Mouse (Mus musculus): ENCODE measurements around the gene Commd8. TPM values are rescaled to one million over a fixed set of nuclear protein-coding genes. Genes with fewer than 3 reads are reported as not detected.

Commd8 gene
- 10 to 100 TPM; 16.9 to 62.7 (median 34.1) TPM for total RNA-seq (2018; cell fraction: chromatin; rRNA removed)
- total RNA-seq (2018; cell fraction: cytosol; rRNA removed): 100 to 1,000 TPM in 12 of 26 experiments, 10 to 100 TPM in 14; 59.2 to 118 (median 98.0) TPM
- 10 to 100 TPM; 24.0 to 62.5 (median 41.5) TPM for total RNA-seq (2018; cell fraction: nucleus; rRNA removed)
- 80.1 to 106 TPM (median 93.1 TPM) in 3 replicates for polyA plus RNA-seq (2018)

- Histone ChIP-seq H3K4me3 (ENCODE audit: inconsistent target) (peak within 1 kb of the TSS; percentile 98), H3K27ac (peak within 1 kb of the TSS; percentile 95), H3K36me3 (ENCODE audit: inconsistent target) (peaks cover 12% of the 10 kb centered on the region; the same call in 1 of the 2 replicates), H3K79me2 (ENCODE audit: inconsistent target) (peaks cover 53% of the 10 kb centered on the region)
- 0% methylated on average over 36 of the region's 38 CpGs for WGBS (ENCODE audit: missing documents)
Measured at GRCm38 (mm10) chr5:72167594-72168284, at the start of gene Commd8. Gene Commd8, minus strand, starts transcription at chr5:72168189.

GRCm38 (mm10) chr5:72211741-72212140, 43.8 kb upstream of the Commd8 start:
- Histone ChIP-seq H3K36me3 (ENCODE audit: inconsistent target) (no peaks in the 10 kb centered on the region), H3K4me3 (ENCODE audit: inconsistent target) (no peak overlapping the region), H3K79me2 (ENCODE audit: inconsistent target) (peaks cover 57% of the 10 kb centered on the region), H3K27ac (no peak overlapping the region)
- WGBS (ENCODE audit: missing documents): 92% methylated on average over 17 of the region's 18 CpGs

- no peaks in the 10 kb centered on the region for H3K36me3 ChIP-seq (ENCODE audit: inconsistent target)
- H3K27ac ChIP-seq: no peak overlapping the region
- no peak overlapping the region for H3K4me3 ChIP-seq (ENCODE audit: inconsistent target)
- peaks cover 67% of the 10 kb centered on the region for H3K79me2 ChIP-seq (ENCODE audit: inconsistent target)
- WGBS (ENCODE audit: missing documents): 96% methylated on average over 5 of the region's 5 CpGs
Measured at GRCm38 (mm10) chr5:72210812-72211139, 42.8 kb upstream of the Commd8 start.

- H3K27ac ChIP-seq: no peak overlapping the region
- H3K79me2 ChIP-seq (ENCODE audit: inconsistent target): peaks cover 72% of the 10 kb centered on the region
- H3K36me3 ChIP-seq (ENCODE audit: inconsistent target): no peaks in the 10 kb centered on the region
- WGBS (ENCODE audit: missing documents): 98% methylated on average over 13 of the region's 13 CpGs
- H3K4me3 ChIP-seq (ENCODE audit: inconsistent target): no peak overlapping the region
Measured at GRCm38 (mm10) chr5:72210123-72210811, 42.3 kb upstream of the Commd8 start.

GRCm38 (mm10) chr5:72208515-72208914, 40.5 kb upstream of the Commd8 start:
- no CpG with 5 or more reads among the region's 1 CpGs for WGBS (ENCODE audit: missing documents)
- H3K36me3 ChIP-seq (ENCODE audit: inconsistent target): no peaks in the 10 kb centered on the region
- no peak overlapping the region for H3K4me3 ChIP-seq (ENCODE audit: inconsistent target)
- H3K27ac ChIP-seq: no peak overlapping the region
- H3K79me2 ChIP-seq (ENCODE audit: inconsistent target): peaks cover 86% of the 10 kb centered on the region

- Histone ChIP-seq H3K36me3 (ENCODE audit: inconsistent target) (no peaks in the 10 kb centered on the region), H3K27ac (no peak overlapping the region), H3K79me2 (ENCODE audit: inconsistent target) (peaks cover 58% of the 10 kb centered on the region), H3K4me3 (ENCODE audit: inconsistent target) (no peak overlapping the region)
- WGBS (ENCODE audit: missing documents): 71% methylated on average over 5 of the region's 5 CpGs
Measured at GRCm38 (mm10) chr5:72205271-72205670, 37.3 kb upstream of the Commd8 start.

- Histone ChIP-seq H3K27ac (no peak overlapping the region), H3K79me2 (ENCODE audit: inconsistent target) (peaks cover 50% of the 10 kb centered on the region), H3K4me3 (ENCODE audit: inconsistent target) (peak overlapping the region; percentile 79), H3K36me3 (ENCODE audit: inconsistent target) (no peaks in the 10 kb centered on the region)
- 12% methylated on average over 1 of the region's 2 CpGs for WGBS (ENCODE audit: missing documents)
Measured at GRCm38 (mm10) chr5:72204507-72204906, 36.5 kb upstream of the Commd8 start.

GRCm38 (mm10) chr5:72203734-72204073, 35.7 kb upstream of the Commd8 start:
- Histone ChIP-seq H3K27ac (peak overlapping the region; percentile 55), H3K79me2 (ENCODE audit: inconsistent target) (peaks cover 43% of the 10 kb centered on the region), H3K4me3 (ENCODE audit: inconsistent target) (peak overlapping the region; percentile 79), H3K36me3 (ENCODE audit: inconsistent target) (no peaks in the 10 kb centered on the region)
- under 1% methylated on average over 10 of the region's 10 CpGs for WGBS (ENCODE audit: missing documents)

- under 1% methylated on average over 32 of the region's 32 CpGs for WGBS (ENCODE audit: missing documents)
- peak overlapping the region; percentile 55 for H3K27ac ChIP-seq
- no peaks in the 10 kb centered on the region for H3K36me3 ChIP-seq (ENCODE audit: inconsistent target)
- H3K4me3 ChIP-seq (ENCODE audit: inconsistent target): peak overlapping the region; percentile 79
- peaks cover 43% of the 10 kb centered on the region for H3K79me2 ChIP-seq (ENCODE audit: inconsistent target)
Measured at GRCm38 (mm10) chr5:72203028-72203733, 35.2 kb upstream of the Commd8 start.

GRCm38 (mm10) chr5:72202016-72202415, 34.0 kb upstream of the Commd8 start:
- no peaks in the 10 kb centered on the region for H3K36me3 ChIP-seq (ENCODE audit: inconsistent target)
- H3K27ac ChIP-seq: no peak overlapping the region
- no peak overlapping the region for H3K4me3 ChIP-seq (ENCODE audit: inconsistent target)
- 76% methylated on average over 10 of the region's 10 CpGs for WGBS (ENCODE audit: missing documents)
- H3K79me2 ChIP-seq (ENCODE audit: inconsistent target): peaks cover 31% of the 10 kb centered on the region

- no peak overlapping the region for H3K27ac ChIP-seq
- H3K36me3 ChIP-seq (ENCODE audit: inconsistent target): no peaks in the 10 kb centered on the region
- peaks cover 27% of the 10 kb centered on the region for H3K79me2 ChIP-seq (ENCODE audit: inconsistent target)
- WGBS (ENCODE audit: missing documents): 89% methylated on average over 7 of the region's 7 CpGs
- no peak overlapping the region for H3K4me3 ChIP-seq (ENCODE audit: inconsistent target)
Measured at GRCm38 (mm10) chr5:72201600-72201999, 33.6 kb upstream of the Commd8 start.

- Histone ChIP-seq H3K79me2 (ENCODE audit: inconsistent target) (no peaks in the 10 kb centered on the region), H3K36me3 (ENCODE audit: inconsistent target) (no peaks in the 10 kb centered on the region), H3K4me3 (ENCODE audit: inconsistent target) (no peak overlapping the region), H3K27ac (no peak overlapping the region)
- WGBS (ENCODE audit: missing documents): 75% methylated on average over 1 of the region's 1 CpGs
Measured at GRCm38 (mm10) chr5:72195442-72195841, 27.5 kb upstream of the Commd8 start.

- no peak overlapping the region for H3K27ac ChIP-seq
- no peaks in the 10 kb centered on the region for H3K36me3 ChIP-seq (ENCODE audit: inconsistent target)
- no peak overlapping the region for H3K4me3 ChIP-seq (ENCODE audit: inconsistent target)
- 85% methylated on average over 5 of the region's 5 CpGs for WGBS (ENCODE audit: missing documents)
- H3K79me2 ChIP-seq (ENCODE audit: inconsistent target): no peaks in the 10 kb centered on the region
Measured at GRCm38 (mm10) chr5:72191932-72192331, 23.9 kb upstream of the Commd8 start.

GRCm38 (mm10) chr5:72191154-72191553, 23.2 kb upstream of the Commd8 start:
- H3K36me3 ChIP-seq (ENCODE audit: inconsistent target): no peaks in the 10 kb centered on the region
- no peak overlapping the region for H3K4me3 ChIP-seq (ENCODE audit: inconsistent target)
- no peak overlapping the region for H3K27ac ChIP-seq
- WGBS (ENCODE audit: missing documents): 97% methylated on average over 7 of the region's 7 CpGs
- H3K79me2 ChIP-seq (ENCODE audit: inconsistent target): no peaks in the 10 kb centered on the region
